Mouse (Mus musculus) brain, adult 2 months (tissue): Measurements from ENCODE around the gene Galnt12.
"Not testable (repeated sequence)": the region's sequence is repeated elsewhere in the genome, so short reads cannot be mapped to it uniquely, and the experiment has no call there.

Experiments used
- DNase-seq: peaks from one replicate; pipeline ENCODE4 v3.0.0; 2011; ENCODE audit warnings: low read depth, low spot score

The Galnt12 gene

DNA sequence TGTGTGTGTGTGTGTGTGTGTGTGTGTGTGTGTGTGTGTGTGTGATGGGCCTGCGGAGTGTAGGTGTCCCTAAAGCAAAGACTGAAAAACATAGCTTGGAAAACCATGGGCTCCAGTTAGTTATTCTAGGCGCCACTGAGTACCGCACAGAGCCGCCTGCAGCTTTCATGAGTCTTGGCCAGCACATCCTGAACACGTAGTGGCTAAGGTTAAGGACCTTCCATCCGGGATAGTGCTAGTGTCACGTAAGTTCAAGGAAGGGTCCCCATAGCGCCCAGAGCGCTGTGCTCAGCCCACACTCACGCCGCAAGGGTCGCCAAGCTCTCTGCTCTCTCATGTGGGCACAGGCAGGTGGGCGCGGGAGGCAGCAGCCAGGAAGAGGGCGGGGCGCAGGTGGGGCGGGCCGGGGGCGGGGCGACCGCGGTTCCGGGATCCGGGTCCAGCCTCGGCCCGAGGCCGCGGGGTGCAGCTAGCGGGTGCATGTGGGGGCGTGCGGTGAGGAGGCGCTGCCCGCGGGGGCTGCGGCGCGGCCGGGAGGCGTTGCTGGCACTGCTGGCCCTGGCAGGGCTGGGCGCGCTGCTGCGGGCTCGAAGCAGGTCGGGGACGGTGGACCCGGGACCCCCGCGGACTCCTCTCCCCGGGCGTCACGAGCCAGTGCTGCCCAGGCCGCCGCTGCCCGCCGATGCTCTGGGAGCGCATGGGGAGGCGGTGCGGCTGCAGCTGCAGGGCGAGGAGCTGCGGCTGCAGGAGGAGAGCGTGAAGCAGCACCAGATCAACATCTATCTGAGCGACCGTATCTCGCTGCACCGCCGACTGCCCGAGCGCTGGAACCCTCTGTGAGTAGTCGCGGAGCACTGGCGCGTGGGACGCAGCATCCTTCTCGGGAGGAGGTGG lies at the start of gene Galnt12:
Gene Galnt12, plus strand, starts transcription at position 417 of the 894 bp plus-strand sequence.
- peak; percentile 45 for DNase-seq

DNA sequence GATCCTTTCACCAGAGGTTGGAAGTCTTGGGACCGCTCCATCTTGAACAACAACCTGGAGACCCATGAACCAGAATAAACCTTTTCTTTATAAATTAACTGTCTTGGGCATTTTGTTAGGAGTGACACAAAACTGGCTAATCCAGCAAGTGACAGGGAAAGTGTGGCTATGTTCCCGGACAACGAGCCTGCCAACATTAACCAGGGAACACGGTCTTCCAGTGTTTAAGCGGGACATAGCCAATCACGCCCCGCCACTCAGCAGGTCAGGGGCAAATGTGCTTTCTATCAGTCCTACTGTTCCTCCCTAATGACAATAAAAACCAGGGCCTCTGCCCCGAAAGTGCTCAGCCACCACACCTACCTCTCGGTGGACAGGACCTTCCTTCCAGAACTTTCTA lies 47.8 kb upstream of the Galnt12 start:
- no peak for DNase-seq

DNA sequence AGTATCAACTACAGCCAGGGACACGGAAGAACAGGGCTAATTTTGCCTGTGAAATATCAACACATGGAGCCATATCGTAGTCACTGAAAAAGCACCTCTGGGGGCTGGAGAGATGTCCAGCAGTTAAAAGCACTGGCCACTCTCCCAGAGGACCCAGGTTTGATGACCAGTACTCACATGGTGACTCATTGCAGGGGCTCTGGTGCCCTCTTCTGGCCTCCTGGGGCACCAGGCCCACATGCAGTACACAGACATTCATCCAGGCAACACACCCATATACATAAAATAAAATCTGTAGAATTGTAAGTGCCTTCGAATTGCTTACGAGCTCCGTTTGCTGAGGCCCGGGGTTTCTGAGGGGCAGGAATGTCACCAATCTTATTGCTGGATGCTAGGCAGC lies 44.7 kb upstream of the Galnt12 start:
- peak; percentile 46 for DNase-seq

DNA sequence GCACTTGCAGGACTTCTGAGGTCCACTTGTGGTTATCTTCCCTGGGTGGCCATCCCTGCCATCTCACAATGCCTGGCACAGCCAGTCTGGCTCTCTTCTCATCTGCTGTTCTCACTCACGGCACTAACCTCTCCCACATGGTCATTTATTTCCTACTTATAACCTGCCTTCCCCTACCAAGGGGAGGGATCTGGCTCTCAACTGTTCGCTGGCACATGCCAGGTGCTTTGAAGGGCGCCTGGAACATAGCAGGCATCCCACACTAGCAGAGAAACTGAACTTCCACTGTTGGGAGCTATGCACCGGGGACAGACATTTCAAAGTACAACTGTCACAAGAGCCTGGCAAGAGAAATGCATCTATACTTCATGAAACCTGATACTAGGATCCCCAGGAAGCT lies 43.9 kb upstream of the Galnt12 start:
- DNase-seq: no peak

DNA sequence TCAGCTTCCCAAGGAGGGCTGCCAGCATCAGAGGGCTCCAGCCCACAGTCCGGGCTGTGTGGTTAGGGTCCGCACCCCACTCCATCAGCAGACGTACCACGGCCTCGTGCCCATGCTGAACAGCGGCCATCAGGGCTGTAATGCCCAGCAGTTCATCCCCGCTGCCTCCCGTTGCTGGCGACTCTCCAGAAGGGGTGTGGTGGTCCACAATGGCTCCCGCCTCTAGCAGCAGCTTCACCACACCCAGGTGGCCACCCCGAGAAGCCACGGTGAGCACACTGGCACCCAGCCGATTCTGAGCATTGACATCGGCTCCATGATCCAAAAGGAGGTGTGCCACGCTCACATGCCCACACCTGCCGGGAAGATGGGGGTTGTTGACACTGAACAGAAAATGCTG lies 42.5 kb upstream of the Galnt12 start:
- no peak for DNase-seq

DNA sequence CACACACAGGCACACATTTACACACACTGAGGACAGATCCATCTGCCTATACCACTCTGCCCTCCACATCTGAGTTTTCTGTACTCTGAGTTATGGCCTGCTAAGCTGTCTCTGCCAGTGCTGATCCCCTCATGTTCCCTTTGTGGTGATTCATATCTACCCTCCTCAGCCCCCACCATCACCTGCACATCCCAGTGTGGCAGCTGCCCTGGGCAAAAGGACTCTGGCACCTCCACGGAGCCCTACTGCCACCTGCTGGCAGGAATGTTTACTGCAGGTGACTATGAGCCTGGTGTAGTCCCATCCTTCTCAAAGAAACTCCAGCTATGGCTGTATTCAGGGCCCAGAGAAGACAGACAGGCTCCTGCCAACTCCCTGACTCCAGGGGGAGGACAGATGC lies 41.5 kb upstream of the Galnt12 start:
- DNase-seq: peak; percentile 86

DNA sequence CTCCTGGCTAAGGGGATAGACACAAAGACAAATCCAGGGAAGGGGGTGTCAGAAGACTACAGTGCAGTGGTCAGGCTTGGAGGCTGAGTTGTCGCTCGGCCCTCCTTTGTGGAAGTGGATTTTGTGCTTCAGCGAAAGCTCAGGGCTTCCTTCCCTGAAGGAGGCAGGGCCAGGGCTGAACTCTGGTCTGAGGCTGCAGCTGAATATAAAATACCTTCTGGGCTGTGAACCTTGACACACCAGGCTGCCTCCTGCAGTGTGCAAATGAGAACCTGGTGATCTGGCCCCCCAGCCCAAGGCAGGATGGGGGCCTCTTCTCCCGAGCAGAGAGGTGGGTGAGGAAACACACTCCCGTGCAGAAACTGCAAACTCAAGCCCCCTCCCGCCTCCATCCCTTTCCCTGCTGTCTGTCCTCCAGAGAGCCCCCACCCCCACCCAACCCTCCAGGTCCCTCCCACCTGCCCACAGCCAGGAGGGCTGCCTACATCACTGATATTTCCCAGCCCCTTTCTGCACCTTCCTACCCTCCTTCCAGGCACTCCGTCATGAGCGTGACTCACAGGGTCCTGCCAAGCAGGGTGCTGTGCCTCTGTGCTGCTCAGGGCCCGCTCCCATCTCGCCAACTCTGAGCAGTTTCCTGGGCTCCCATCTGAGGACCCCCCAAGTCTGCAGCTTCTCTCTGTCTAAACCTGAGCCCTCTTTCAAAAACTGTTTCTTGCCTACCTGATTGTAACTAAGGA lies 40.9 kb upstream of the Galnt12 start:
- peak; percentile 52 for DNase-seq

DNA sequence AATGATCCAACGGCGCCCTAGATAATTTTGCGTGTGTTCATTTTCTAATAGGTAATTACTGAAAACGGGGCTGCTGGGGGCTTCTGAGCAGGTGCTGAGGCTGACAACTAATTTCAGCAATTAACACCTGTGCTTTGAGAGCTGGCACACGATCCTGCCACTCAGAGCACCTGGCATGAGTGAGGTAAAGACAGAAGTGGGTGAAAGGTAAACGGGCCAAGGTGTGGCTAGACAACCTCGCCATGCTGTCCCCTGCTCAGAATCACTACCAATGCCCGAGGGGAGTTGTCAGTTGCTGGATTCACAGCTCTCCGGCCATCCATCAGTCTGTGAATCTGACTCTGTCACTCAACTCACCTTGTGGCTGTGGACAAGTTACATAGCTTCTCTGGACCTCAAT lies 39.8 kb upstream of the Galnt12 start:
- DNase-seq: no peak

DNA sequence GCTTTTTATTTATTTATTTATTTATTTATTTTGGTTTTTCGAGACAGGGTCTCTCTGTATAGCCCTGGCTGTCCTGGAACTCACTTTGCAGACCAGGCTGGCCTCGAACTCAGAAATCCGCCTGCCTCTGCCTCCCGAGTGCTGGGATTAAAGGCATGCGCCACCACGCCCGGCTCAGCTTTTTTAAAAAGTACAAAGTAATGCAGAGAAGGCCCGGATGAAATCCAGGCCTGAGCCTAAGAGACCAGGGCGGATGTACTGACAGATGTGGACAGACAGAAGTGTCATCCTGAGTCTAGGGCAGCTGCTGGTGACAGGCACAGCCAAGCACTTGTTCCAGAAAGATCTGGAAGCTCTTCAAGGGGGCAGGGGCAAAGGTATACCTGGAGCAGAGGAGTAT lies 36.5 kb upstream of the Galnt12 start:
- DNase-seq: not testable (repeated sequence)

DNA sequence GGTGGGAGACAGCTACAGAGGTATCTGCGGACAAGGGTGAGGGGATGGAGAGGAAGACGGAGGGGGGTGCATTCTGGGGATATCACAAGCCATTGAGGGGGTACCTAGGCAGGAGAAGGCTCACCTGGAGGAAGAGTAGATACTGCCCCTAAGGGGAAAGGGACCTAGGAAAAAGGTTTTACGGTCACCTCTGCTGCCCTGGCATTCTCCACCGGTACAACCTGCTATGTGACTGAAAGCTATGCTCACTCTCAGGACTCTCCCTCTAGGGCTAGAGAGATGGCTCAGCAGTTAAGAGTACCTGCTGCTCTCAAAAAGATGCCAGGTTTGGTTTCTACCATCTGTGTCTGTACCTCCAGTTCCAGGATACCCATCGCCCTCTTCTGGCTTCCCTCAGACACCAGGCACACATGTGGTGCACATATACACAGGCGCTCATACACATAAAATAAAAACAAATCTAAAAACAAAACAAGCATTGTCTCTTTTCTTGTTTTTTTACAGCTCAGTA lies 36.1 kb upstream of the Galnt12 start:
- peak; percentile 71 for DNase-seq

DNA sequence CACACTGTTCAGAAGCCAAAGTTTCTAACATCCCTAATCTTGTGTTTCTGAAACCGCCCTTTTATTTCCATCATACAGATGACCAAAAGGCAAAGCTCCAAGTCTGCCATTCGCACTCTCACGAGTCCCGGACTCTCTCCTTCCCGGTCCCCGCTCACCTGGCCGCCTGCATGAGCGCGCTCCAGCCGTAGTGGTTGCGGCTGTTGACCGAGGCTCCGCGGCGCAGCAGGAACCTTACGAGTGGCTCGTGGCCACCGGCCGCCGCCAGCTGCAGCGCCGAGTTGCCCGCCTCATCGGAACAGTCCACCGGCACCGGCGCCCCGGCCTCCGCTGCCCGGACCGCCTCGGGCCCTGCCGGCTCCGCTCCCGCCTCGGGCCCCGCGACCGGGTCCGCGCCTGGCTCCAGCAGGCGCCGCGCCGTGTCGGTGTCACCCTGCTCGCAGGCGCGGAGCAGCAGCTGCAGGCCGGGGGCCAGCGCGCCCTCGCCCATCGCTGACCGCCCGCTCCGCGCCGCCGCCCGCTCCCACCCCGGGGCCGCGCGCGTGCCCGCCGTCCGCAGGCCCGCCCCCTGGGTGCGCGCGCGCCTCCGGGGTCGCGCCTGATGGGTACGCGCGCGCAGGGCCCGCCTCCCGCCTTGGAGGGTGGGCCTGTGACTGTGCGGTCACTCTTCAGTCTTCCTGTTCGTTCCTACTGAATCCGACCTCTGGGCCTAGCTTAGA lies 34.8 kb upstream of the Galnt12 start, which contains the start of gene Anks6:
Gene Anks6, minus strand, starts transcription at position 637 of the 719 bp plus-strand sequence.
- peak; percentile 91 for DNase-seq

DNA sequence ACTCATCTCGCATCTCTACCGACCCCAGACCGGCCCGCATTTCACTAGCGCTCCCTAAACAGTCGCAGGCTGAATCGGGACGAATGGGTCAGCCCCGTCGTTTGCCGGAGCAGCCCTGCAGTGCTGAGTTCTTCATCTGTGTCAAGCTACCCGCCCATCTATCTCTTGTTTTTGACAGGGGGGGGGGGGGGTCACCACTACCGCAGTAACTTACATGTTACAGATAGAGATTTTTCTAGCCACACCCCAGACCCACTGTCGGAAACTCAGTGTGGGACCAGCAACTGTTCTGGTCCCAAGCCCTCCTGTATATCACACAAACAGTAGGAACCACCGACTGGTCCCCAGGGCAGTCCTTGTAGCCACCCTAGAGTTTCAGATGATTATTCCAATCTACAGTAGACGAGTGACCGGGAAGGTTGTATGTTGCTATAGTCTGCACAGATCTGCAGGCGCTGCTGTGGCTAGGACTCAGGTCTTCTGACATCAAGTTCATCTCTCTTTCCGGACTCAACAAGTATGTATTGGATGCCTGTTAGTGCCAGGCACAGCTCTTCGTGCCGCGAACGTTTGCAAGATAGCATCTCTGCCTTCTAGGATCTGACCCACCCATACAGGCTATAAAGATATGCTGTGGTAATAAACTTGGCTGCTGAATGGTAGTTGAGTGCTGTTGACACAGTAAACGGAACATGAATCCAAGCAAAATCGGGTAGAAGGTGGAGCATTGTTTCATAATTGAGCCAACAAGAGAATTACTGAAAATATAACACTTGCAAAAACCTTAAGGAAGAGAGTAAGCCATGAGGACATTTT lies 34.0 kb upstream of the Galnt12 start:
- no peak for DNase-seq

DNA sequence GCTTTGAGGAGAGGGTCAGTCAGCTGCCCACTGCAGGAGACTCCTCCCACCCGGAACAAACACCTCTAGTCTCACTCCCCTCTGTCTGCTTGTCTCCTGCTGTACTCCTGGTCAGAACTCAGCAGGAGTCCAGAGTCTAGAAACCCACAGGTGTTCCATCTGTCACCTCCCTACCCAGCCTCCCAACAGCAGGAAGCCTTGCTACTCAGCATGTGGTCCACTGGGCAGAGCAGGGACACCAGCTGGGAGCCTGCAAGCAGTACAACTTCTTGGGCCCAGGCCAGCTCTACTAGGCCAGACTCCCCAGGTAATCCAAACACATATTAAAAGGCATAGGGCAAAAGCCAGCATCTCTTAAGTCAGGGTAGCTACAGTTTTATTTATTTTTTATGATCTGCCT lies 30.8 kb upstream of the Galnt12 start:
- DNase-seq: peak; percentile 25

DNA sequence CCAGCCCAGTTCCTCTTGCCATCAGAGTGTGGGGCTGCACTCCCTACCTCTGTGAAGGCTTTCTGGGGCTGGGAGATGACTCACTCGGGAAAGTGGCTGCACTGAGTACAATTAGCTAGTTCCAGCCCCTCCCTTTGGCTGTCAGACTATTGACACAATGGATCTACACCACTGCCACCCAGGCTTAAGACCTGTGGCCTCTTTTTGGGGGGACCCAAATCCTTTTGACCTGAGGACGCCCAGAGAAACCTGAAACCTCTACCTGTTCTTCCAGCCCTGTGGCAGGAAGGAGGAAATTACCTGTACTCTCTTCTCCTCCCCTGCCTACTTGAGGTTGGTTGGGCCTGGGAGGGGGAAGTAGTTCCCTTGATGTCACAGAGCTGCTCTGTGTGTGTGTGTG lies 16.7 kb upstream of the Galnt12 start:
- peak; percentile 38 for DNase-seq

DNA sequence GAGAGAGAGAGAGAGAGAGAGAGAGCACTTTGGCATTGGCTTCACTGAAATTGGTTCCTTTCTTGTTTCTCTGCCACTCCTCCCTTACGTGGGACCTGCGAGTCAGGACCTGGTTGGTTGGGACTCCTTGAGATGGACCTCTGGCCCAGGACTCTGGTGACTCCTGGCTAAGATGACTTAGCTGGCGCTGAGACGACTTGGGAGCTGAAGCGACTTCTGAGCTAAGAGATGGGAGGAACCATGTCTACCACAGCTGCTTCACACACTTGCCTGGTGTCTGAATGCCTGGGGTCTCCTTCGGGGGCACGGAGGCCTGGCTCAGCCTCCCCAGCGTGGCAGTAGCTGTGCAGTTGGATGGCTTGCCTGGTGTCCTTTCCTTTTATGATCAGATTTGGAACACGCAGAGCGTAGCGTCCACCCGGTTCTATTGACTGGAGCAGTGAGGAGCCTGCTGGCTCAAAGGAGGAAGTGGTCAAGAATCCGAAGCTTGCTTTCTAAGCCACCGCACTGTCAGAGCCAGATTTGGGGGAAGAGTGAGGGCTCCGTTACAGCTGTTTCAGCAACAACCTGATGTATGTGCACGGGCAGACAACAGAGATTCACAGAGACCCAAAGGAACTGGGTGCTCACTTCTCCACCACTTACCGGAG lies 11.6 kb upstream of the Galnt12 start:
- DNase-seq: peak; percentile 27

DNA sequence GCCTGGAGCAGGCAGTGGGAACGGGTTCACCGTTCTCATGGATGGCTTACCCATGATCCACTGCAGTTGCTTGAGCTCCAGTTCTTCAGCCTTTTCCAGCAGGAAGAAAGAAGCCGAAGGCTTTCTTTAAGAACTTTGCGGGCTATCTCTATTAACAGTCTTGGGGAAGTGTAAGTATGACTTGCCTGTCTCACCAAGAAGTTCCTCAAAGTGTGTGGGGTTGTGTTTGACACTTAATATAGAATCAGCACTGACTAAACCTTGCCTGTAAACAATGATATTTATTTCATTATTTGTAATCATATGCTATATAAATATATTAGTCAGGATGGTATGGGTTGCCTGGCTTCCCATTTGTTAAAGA lies 11.1 kb upstream of the Galnt12 start:
- no peak for DNase-seq

DNA sequence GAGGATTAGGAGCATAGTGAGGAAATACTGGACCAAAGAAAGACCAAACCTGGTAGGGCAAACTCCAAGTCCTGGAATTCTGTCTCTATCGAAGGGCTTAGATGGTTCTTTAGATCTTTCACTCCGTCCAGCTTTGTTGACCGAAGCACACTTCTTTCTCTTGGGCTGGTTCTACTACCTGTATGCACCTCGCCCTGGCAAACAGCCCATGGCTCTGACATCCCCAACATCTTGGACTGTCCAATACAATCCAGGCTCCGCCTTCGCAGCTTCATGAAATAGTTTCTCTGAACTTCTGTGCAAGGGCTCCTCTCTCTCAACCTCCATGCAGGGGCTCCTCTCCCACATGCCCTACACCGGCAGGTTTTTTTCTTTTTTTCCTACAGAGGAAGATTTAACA lies 7.9 kb upstream of the Galnt12 start:
- DNase-seq: no peak

DNA sequence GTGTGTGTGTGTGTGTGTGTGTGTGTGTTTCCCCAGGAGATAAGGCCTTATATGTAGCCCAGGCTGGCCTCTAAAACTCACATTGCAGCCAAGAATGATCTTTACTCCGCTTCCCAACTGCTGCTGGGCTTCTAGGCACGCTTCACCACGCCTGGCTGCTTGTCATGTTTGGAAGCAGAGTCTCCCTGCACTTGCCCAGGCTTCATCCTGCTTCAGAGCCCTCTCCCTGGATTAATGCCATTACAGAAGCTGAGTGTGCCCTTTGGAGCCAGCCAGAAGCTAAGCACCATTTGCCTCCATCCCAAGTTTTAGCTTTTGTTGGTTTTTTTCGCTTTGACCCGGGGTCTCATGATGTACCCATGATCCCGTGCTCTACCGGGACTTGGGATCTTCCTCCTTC lies 3.0 kb upstream of the Galnt12 start:
- no peak for DNase-seq

DNA sequence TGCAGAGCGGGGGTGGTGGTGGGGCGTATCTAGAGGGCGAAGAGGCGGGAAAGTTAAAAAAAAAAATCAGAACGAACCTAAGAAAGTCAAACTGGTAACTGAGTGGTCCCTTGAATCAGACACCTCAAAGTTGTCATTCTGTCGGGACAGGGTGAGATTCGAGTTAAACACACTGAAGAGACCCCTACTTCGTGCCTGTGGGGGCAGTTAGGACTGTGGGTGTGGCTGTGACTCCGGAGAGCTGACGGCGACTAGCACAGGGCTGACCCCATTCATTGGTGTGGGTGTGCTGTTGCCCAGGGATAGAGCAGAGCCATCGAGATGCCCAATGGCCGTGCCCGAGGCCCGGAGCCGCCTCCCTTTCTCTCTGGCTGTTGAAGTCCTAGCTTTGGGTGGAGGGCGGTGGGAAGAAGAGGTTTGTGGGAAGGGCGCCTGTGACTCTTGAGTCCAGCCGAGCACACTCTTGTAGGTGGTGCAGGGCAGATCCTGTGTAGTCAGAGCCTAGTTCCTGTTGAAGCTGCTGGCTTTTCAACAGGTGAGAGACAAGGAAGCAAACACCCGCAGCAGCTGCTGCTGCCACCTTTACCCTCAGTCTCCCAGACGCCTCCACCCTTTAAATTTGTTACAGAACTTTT lies 795 bp downstream of the Galnt12 start:
- DNase-seq: peak; percentile 14

DNA sequence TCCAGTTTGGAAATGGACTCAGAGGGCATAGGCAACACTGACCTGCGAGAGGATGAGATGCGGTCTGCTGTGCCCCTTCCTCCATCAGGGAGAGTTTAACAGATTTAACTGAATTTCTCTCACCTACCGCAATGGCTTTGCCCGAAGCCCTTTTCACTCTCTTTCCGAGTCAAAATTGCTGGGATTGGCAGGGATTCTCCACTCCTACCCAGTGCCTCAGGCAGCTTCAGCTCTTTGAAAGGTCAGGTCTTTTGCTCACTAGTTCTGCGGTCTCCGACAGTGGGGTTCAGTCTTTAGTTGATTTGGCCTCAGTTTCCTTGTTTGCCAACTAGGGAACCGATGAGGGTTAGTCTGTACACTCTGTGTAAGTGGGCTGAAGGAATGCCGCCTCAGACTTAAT lies 1.5 kb downstream of the Galnt12 start:
- no peak for DNase-seq
